Mouse (Mus musculus) macrophage (primary cell): ENCODE results near the gene Gm8857. TPM values are rescaled to one million over a fixed set of nuclear protein-coding genes. Genes with fewer than 3 reads are reported as not detected.
"Not testable (repeated sequence)": the region's sequence is repeated elsewhere in the genome, so short reads cannot be mapped to it uniquely, and the experiment has no call there.

Source experiments
- H3K27ac ChIP-seq: fragments of 350-480 bp; formaldehyde crosslinking; 2 replicates; pipeline ENCODE4 v1.9.0; 2021
- H3K36me3 ChIP-seq: fragments of 350-480 bp; formaldehyde crosslinking; 2 replicates; pipeline ENCODE4 v1.9.0; 2021; ENCODE audit errors: inconsistent target
- H3K4me3 ChIP-seq: fragments of 350-480 bp; formaldehyde crosslinking; 2 replicates; pipeline ENCODE4 v1.9.0; 2021; ENCODE audit errors: inconsistent target
- H3K79me2 ChIP-seq: fragments of 350-480 bp; formaldehyde crosslinking; 2 replicates; pipeline ENCODE4 v1.9.0; 2021; ENCODE audit errors: inconsistent target
- WGBS: methylation state at CpG from one replicate; pipeline ENCODE4 v1.1.7; 2026; ENCODE audit warnings: inconsistent platforms; ENCODE audit not compliant: missing documents; 5-methylcytosine and 5-hydroxymethylcytosine counted together
- polyA plus RNA-seq: library from polyadenylated mRNA; stranded (reverse); fragments of 250-400 nt; gene quantifications from 3 replicates; pipeline ENCODE4 v1.2.4, GENCODE M21; 2018; ENCODE audit warnings: inconsistent platforms
- total RNA-seq, 78 experiments: library from RNA; depleted of rRNA; stranded (reverse); fragments of 250-400 nt; gene quantifications; 1 replicate in 9 of 78; 2 replicates in 24 of 78; 3 replicates in 43 of 78; 4 replicates in 2 of 78; pipeline ENCODE4 v1.2.4; 2018; ENCODE audit warnings: inconsistent platforms in 56 of 78

Gm8857 gene
- total RNA-seq (2018; cell fraction: chromatin; rRNA removed), result not detected
- total RNA-seq (2018; cell fraction: cytosol; rRNA removed), result not detected
- not detected for total RNA-seq (2018; cell fraction: nucleus; rRNA removed)
- not detected in 3 replicates for polyA plus RNA-seq

DNA sequence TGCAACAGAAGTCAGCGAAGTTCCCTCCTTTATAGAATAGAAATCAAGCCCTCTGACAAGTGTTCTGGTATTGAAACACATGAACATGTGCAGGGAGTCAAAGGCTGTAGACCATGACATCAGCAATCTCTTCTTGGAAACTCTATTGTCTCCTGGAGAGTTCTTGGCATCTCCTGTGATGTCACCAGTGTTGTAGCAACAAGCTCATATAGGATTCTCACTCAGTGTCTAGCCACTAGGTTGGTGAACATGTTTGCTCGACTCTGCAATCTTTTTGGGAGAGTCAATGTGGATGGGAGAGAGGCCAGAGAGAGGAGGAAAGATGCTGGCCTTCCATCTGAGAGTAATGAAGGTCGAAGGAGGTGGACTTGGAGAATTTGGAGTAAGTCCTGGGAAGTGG, at the start of gene Gm8857, which contains the start of gene Gm8871:
Gene Gm8857, plus strand, starts transcription at position 303 of the 400 bp plus-strand sequence.
Gene Gm8871, plus strand, starts transcription at position 301 of the 400 bp plus-strand sequence.
- WGBS, result no CpG with 5 or more reads among the region's 3 CpGs
- H3K27ac ChIP-seq, H3K79me2 ChIP-seq, H3K36me3 ChIP-seq, H3K4me3 ChIP-seq: not testable (repeated sequence)

DNA sequence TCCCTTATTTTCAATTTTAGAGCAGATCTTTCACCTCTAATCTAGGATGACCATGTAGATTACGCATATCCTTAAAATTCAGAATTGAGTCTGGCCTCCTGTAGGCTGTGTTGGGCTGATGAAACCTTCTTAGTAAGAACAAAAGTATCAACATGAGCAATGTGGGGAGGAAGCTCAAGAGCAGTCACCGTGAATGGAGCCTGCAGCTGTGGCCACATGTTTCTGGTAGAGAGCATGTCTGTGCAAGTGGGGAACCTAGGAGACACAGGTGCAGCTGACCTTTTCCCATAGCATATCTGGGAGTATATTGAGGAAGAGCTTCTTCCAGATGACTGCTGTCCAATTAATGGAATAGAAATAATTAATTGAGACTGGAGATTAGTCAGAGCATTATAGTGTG, 5.9 kb downstream of the Gm8857 start:
- not testable (repeated sequence) for H3K4me3 ChIP-seq, H3K36me3 ChIP-seq, H3K79me2 ChIP-seq, H3K27ac ChIP-seq
- no CpG with 5 or more reads among the region's 2 CpGs for WGBS

DNA sequence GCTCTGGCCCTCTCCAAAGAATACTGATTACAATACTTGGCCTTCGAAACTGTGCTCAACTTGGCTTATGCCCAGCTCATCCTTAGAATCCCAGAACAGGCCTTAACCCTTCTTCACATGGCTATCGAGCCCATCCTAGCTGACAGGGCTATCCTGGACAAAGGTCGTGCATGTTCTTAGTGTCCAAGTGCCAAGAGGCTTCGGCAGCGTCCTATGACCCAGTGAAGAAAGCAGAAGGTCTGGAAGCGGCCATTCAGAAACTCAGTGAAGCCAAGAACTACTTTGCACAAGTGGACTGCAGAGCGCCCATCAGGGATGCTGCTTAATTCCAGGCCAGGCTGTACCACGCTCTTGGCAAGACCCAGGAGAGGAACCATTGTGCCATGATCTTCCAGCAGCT, 10.4 kb downstream of the Gm8857 start:
- not testable (repeated sequence) for H3K4me3 ChIP-seq, H3K79me2 ChIP-seq, H3K36me3 ChIP-seq, H3K27ac ChIP-seq
- 80% methylated on average over 1 of the region's 8 CpGs for WGBS

Other genes with a start within 250 kb of the Gm8857 start
- gene Gm8871, start within 50 bp of the Gm8857 start, polyA plus RNA-seq, result not detected in 3 replicates
- not detected in 3 replicates for gene Gm8879, start 179.8 kb downstream of the Gm8857 start, polyA plus RNA-seq
- not detected in 3 replicates for gene Gm5861, start 235.3 kb downstream of the Gm8857 start, polyA plus RNA-seq